In the genomic region with DNA sequence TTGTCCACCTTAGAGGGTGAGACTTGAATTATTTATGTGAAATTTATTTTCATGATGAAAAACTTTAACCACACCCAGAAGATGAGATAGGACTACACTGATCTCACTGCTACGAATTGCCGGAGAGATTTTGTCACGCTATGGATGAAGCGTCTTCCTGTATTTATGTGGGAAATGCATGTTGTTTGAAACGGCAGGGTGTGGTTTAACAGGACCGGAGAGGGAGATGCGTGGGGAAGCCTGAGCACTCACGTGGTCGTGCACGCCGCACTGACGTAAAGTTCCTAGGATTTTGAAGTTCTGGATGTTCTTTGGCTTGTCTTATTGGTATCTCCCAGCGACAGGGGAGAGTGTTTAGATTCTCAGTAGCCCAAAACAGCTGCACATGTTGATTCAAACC, we compare ENCODE assay signal across 16 mouse cellular contexts.
"Had no signal": no experiment of that assay in that cellular context is flagged by ENCODE, and none has a peak within 500 bp of the region (broad histone marks: within the 10 kb centered on the region; RNA-seq: fewer than 3 reads in every experiment).

No protein-coding gene starts in this region.

- H3K4me3 ChIP-seq: limb, embryonic 13.5 days; megakaryocyte, embryonic 14.5 days; midbrain, embryonic 12.5 days; neural tube, embryonic 15.5 days had no signal

- H3K9ac ChIP-seq: limb, embryonic 13.5 days; liver, embryonic 14.5 days; midbrain, embryonic 12.5 days; neural tube, embryonic 15.5 days had no signal

- H3K36me3 ChIP-seq: midbrain, embryonic 12.5 days had no signal

- H3K27me3 ChIP-seq: limb, embryonic 13.5 days; megakaryocyte, embryonic 14.5 days; midbrain, embryonic 12.5 days; neural tube, embryonic 15.5 days had no signal

- H3K9me3 ChIP-seq: limb, embryonic 13.5 days; midbrain, embryonic 12.5 days; neural tube, embryonic 15.5 days had no signal

- H3K27ac ChIP-seq: kidney, postnatal 0 days; limb, embryonic 13.5 days; liver, embryonic 14.5 days; macrophage; midbrain, embryonic 12.5 days; neural tube, embryonic 15.5 days had no signal

- DNase-seq: kidney, adult 11 months; kidney, adult 9 months; layer of hippocampus, adult 9-11 months; layer of hippocampus, postnatal 36 days; left cerebral cortex, postnatal 4 days; right cerebral cortex, postnatal 4 days; spleen, adult 18-20 months; thymus, adult 18-20 months; thymus, postnatal 14 days had no signal

- H3K4me2 ChIP-seq: limb, embryonic 13.5 days; midbrain, embryonic 12.5 days; neural tube, embryonic 15.5 days had no signal
